Mouse (Mus musculus) embryonic facial prominence, embryonic 10.5 days (tissue): Measurements from ENCODE around the gene Asna1. TPM values are rescaled to one million over a fixed set of nuclear protein-coding genes. Genes with fewer than 3 reads are reported as not detected.

Experiments
- DNase-seq: peaks from one replicate; pipeline ENCODE4 v3.0.0-alpha.2; 2017; ENCODE audit warnings: low spot score
- H3K27ac ChIP-seq: fragments of 300-500 bp; sonication (generic); replicated peaks from 2 replicates; pipeline ENCODE4 v1.5.1; 2016; ENCODE audit warnings: mild to moderate bottlenecking
- H3K27me3 ChIP-seq: fragments of 300-500 bp; sonication (generic); replicated peaks from 2 replicates; pipeline ENCODE4 v1.6.1; 2016; ENCODE audit warnings: low read depth, mild to moderate bottlenecking; ENCODE audit not compliant: poor library complexity, severe bottlenecking
- H3K36me3 ChIP-seq: fragments of 300-500 bp; sonication (generic); replicated peaks from 2 replicates; pipeline ENCODE4 v1.6.1; 2016; ENCODE audit warnings: mild to moderate bottlenecking, moderate library complexity
- H3K4me1 ChIP-seq: fragments of 300-500 bp; sonication (generic); 2 replicates; pipeline ENCODE4 v1.6.1; 2016
- H3K4me3 ChIP-seq: fragments of 300-500 bp; sonication (generic); 2 replicates; pipeline ENCODE4 v1.5.1; 2016; ENCODE audit warnings: mild to moderate bottlenecking, moderate library complexity
- H3K9me3 ChIP-seq: fragments of 300-500 bp; sonication (generic); 2 replicates; pipeline ENCODE4 v1.6.1; 2016; ENCODE audit warnings: mild to moderate bottlenecking
- WGBS: fragments of 180-500 bp; shearing (Covaris S2); methylation state at CpG from one replicate; pipeline ENCODE4 v1.1.7; 2016; 5-methylcytosine and 5-hydroxymethylcytosine counted together
- polyA plus RNA-seq: library from polyadenylated mRNA; unstranded; fragments of >200 nt; fragmentation: Nextera tagmentation; extraction: Ambion mirVana; gene quantifications from 2 replicates; pipeline ENCODE4 v1.2.1, GENCODE M21; 2016

Gene Asna1
- polyA plus RNA-seq, 1 experiment from 2014 or later = 157 TPM

GRCm38 (mm10) chr8:85027922-85028321 lies 2.8 kb upstream of the Asna1 start:
- Histone ChIP-seq H3K9me3 (no peaks in the 10 kb centered on the region), H3K27ac (no peak overlapping the region), H3K4me3 (peak overlapping the region; percentile 99), H3K27me3 (no peaks in the 10 kb centered on the region), H3K36me3 (peaks cover 56% of the 10 kb centered on the region), H3K4me1 (peaks cover 42% of the 10 kb centered on the region)
- WGBS = 33% methylated on average over 2 of the region's 2 CpGs
- DNase-seq = no peak

GRCm38 (mm10) chr8:85027516-85027855 lies 2.4 kb upstream of the Asna1 start:
- DNase-seq = no peak
- Histone ChIP-seq H3K4me1 (peaks cover 42% of the 10 kb centered on the region), H3K27ac (peak overlapping the region; percentile 98), H3K27me3 (no peaks in the 10 kb centered on the region), H3K4me3 (peak overlapping the region; percentile 99), H3K36me3 (peaks cover 56% of the 10 kb centered on the region), H3K9me3 (no peaks in the 10 kb centered on the region)
- 1% methylated on average over 13 of the region's 13 CpGs for whole genome bisulfite sequencing

GRCm38 (mm10) chr8:85026670-85027515 lies 1.8 kb upstream of the Asna1 start, which contains the start of gene Trir:
TSS of gene Trir (plus strand) at chr8:85026823.
- DNase-seq = peak; percentile 96
- Histone ChIP-seq H3K27ac (peak within 1 kb of the TSS; percentile 98), H3K4me1 (peaks cover 42% of the 10 kb centered on the region), H3K36me3 (peaks cover 56% of the 10 kb centered on the region), H3K27me3 (no peaks in the 10 kb centered on the region), H3K4me3 (peak within 1 kb of the TSS; percentile 99), H3K9me3 (no peaks in the 10 kb centered on the region)
- WGBS = under 1% methylated on average over 75 of the region's 75 CpGs

- H3K4me1 ChIP-seq = peaks cover 35% of the 10 kb centered on the region
- H3K27ac ChIP-seq = no peak overlapping the region
- no peak for DNase-seq
- H3K4me3 ChIP-seq = peak overlapping the region; percentile 99
- WGBS = 94% methylated on average over 3 of the region's 3 CpGs
- H3K27me3 ChIP-seq = no peaks in the 10 kb centered on the region
- H3K36me3 ChIP-seq = peaks cover 56% of the 10 kb centered on the region
- H3K9me3 ChIP-seq = no peaks in the 10 kb centered on the region
These were observed 1.2 kb downstream of the Asna1 start for GRCm38 (mm10) chr8:85023846-85024245.

GRCm38 (mm10) chr8:85021514-85022055 lies 3.5 kb downstream of the Asna1 start:
- H3K9me3 ChIP-seq = no peaks in the 10 kb centered on the region
- 96% methylated on average over 3 of the region's 3 CpGs for WGBS
- peaks cover 22% of the 10 kb centered on the region for H3K4me1 ChIP-seq
- no peaks in the 10 kb centered on the region for H3K27me3 ChIP-seq
- DNase-seq = no peak
- no peak overlapping the region for H3K27ac ChIP-seq
- no peak overlapping the region for H3K4me3 ChIP-seq
- H3K36me3 ChIP-seq = peaks cover 74% of the 10 kb centered on the region

GRCm38 (mm10) chr8:85017209-85017608 lies 7.9 kb downstream of the Asna1 start:
- DNase-seq = no peak
- peaks cover 55% of the 10 kb centered on the region for H3K36me3 ChIP-seq
- H3K9me3 ChIP-seq = no peaks in the 10 kb centered on the region
- peaks cover 29% of the 10 kb centered on the region for H3K27me3 ChIP-seq
- H3K27ac ChIP-seq = no peak overlapping the region
- peaks cover 6% of the 10 kb centered on the region for H3K4me1 ChIP-seq
- no peak overlapping the region for H3K4me3 ChIP-seq
- 31% methylated on average over 5 of the region's 5 CpGs for WGBS

- peaks cover 34% of the 10 kb centered on the region for H3K27me3 ChIP-seq
- no peak overlapping the region for H3K27ac ChIP-seq
- no peak for DNase-seq
- H3K4me3 ChIP-seq = no peak overlapping the region
- peaks cover 51% of the 10 kb centered on the region for H3K36me3 ChIP-seq
- WGBS = 68% methylated on average over 10 of the region's 10 CpGs
- peaks cover 6% of the 10 kb centered on the region for H3K4me1 ChIP-seq
- no peaks in the 10 kb centered on the region for H3K9me3 ChIP-seq
These were observed 8.4 kb downstream of the Asna1 start for GRCm38 (mm10) chr8:85016724-85017123.

- peaks cover 6% of the 10 kb centered on the region for H3K4me1 ChIP-seq
- peaks cover 51% of the 10 kb centered on the region for H3K27me3 ChIP-seq
- H3K4me3 ChIP-seq = peak within 1 kb of the TSS; percentile 53
- H3K9me3 ChIP-seq = no peaks in the 10 kb centered on the region
- 44% methylated on average over 2 of the region's 2 CpGs for WGBS
- peaks cover 28% of the 10 kb centered on the region for H3K36me3 ChIP-seq
- no peak within 1 kb of the TSS for H3K27ac ChIP-seq
- no peak for DNase-seq
These were observed 10.7 kb downstream of the Asna1 start, which contains the start of gene Best2 for GRCm38 (mm10) chr8:85014431-85014830. TSS of gene Best2 (minus strand) at chr8:85014531.

- peaks cover 17% of the 10 kb centered on the region for H3K36me3 ChIP-seq
- 4% methylated on average over 26 of the region's 26 CpGs for WGBS
- H3K9me3 ChIP-seq = no peaks in the 10 kb centered on the region
- peaks cover 62% of the 10 kb centered on the region for H3K27me3 ChIP-seq
- no peak overlapping the region for H3K27ac ChIP-seq
- DNase-seq = peak; percentile 80
- H3K4me1 ChIP-seq = peaks cover 6% of the 10 kb centered on the region
- H3K4me3 ChIP-seq = peak overlapping the region; percentile 53
These were observed 11.7 kb downstream of the Asna1 start for GRCm38 (mm10) chr8:85013230-85013840.

GRCm38 (mm10) chr8:85011242-85011641 lies 13.8 kb downstream of the Asna1 start:
- 17% methylated on average over 28 of the region's 28 CpGs for WGBS
- Histone ChIP-seq H3K27me3 (peaks cover 81% of the 10 kb centered on the region), H3K4me1 (peaks cover 6% of the 10 kb centered on the region), H3K9me3 (no peaks in the 10 kb centered on the region), H3K27ac (no peak overlapping the region), H3K36me3 (no peaks in the 10 kb centered on the region), H3K4me3 (no peak overlapping the region)
- peak; percentile 27 for DNase-seq

- peaks cover 57% of the 10 kb centered on the region for H3K27me3 ChIP-seq
- H3K36me3 ChIP-seq = peaks cover 3% of the 10 kb centered on the region; the same call in 1 of the 2 replicates
- no peak overlapping the region for H3K4me3 ChIP-seq
- no peak overlapping the region for H3K27ac ChIP-seq
- 14% methylated on average over 25 of the region's 25 CpGs for WGBS
- H3K9me3 ChIP-seq = no peaks in the 10 kb centered on the region
- DNase-seq = peak; percentile 55
- no peaks in the 10 kb centered on the region; the same call in 1 of the 2 replicates for H3K4me1 ChIP-seq
These were observed 17.4 kb downstream of the Asna1 start for GRCm38 (mm10) chr8:85007686-85008085.

- Histone ChIP-seq H3K27me3 (peaks cover 37% of the 10 kb centered on the region), H3K9me3 (no peaks in the 10 kb centered on the region), H3K27ac (peak overlapping the region; percentile 53; the same call in 1 of the 2 replicates), H3K4me3 (peak overlapping the region; percentile 42), H3K36me3 (peaks cover 12% of the 10 kb centered on the region; the same call in 1 of the 2 replicates), H3K4me1 (peaks cover 17% of the 10 kb centered on the region)
- DNase-seq = peak; percentile 92
- 5% methylated on average over 19 of the region's 19 CpGs for WGBS
These were observed 27.3 kb downstream of the Asna1 start for GRCm38 (mm10) chr8:84997649-84998295.
